Mouse (Mus musculus) cerebellum, postnatal 25 days (tissue): ENCODE results near the gene Hsd11b2.

Source experiments
- DNase-seq, 2 experiments: peaks; one replicate each; pipeline ENCODE4 v3.0.0; 2021; ENCODE audit warnings: mixed read lengths in 2 of 2

The Hsd11b2 gene

GRCm38 (mm10) chr8:105518436-105519313 is at the start of gene Hsd11b2:
Gene Hsd11b2, plus strand, starts transcription at chr8:105518755.
- peak; percentile 42 to 56 for DNase-seq

- DNase-seq: peak; percentile 73 to 78
Measured at GRCm38 (mm10) chr8:105469041-105469695, 49.4 kb upstream of the Hsd11b2 start.

- DNase-seq: no peak
Measured at GRCm38 (mm10) chr8:105469816-105470215, 48.7 kb upstream of the Hsd11b2 start.

GRCm38 (mm10) chr8:105470262-105470661 is 48.3 kb upstream of the Hsd11b2 start:
- no peak for DNase-seq

- peak in 1 of 2 experiments; percentile 46 for DNase-seq
Measured at GRCm38 (mm10) chr8:105470681-105471313, 47.8 kb upstream of the Hsd11b2 start.

- peak; percentile 92 to 94 for DNase-seq
Measured at GRCm38 (mm10) chr8:105471314-105472015, 47.1 kb upstream of the Hsd11b2 start, which contains the start of gene Tppp3. Gene Tppp3, minus strand, starts transcription at chr8:105471526.

- peak in 1 of 2 experiments; percentile 30 for DNase-seq
Measured at GRCm38 (mm10) chr8:105472414-105472932, 46.1 kb upstream of the Hsd11b2 start.

GRCm38 (mm10) chr8:105472983-105473382 is 45.6 kb upstream of the Hsd11b2 start:
- no peak for DNase-seq

- DNase-seq: peak in 1 of 2 experiments; percentile 31
Measured at GRCm38 (mm10) chr8:105473816-105474606, 44.5 kb upstream of the Hsd11b2 start.

- DNase-seq: no peak
Measured at GRCm38 (mm10) chr8:105474680-105475079, 43.9 kb upstream of the Hsd11b2 start.

GRCm38 (mm10) chr8:105475254-105475653 is 43.3 kb upstream of the Hsd11b2 start:
- no peak for DNase-seq

- DNase-seq: no peak
Measured at GRCm38 (mm10) chr8:105475742-105476141, 42.8 kb upstream of the Hsd11b2 start.

GRCm38 (mm10) chr8:105476161-105476560 is 42.4 kb upstream of the Hsd11b2 start:
- no peak for DNase-seq

- DNase-seq: peak; percentile 80 to 88
Measured at GRCm38 (mm10) chr8:105476628-105477413, 41.7 kb upstream of the Hsd11b2 start.

GRCm38 (mm10) chr8:105477792-105478191 is 40.8 kb upstream of the Hsd11b2 start:
- no peak for DNase-seq

GRCm38 (mm10) chr8:105481013-105481412 is 37.5 kb upstream of the Hsd11b2 start:
- DNase-seq: no peak

GRCm38 (mm10) chr8:105481453-105481852 is 37.1 kb upstream of the Hsd11b2 start:
- peak; percentile 39 to 61 for DNase-seq

- DNase-seq: no peak
Measured at GRCm38 (mm10) chr8:105482123-105482522, 36.4 kb upstream of the Hsd11b2 start.

GRCm38 (mm10) chr8:105483212-105484029 is 35.1 kb upstream of the Hsd11b2 start:
- peak; percentile 57 to 76 for DNase-seq

GRCm38 (mm10) chr8:105484030-105484368 is 34.6 kb upstream of the Hsd11b2 start:
- no peak for DNase-seq
